Mouse (Mus musculus) ES-E14 (cell line): ENCODE results near the gene Metap1. TPM values are rescaled to one million over a fixed set of nuclear protein-coding genes. Genes with fewer than 3 reads are reported as not detected.

Source experiments
- DNase-seq: peaks from one replicate; pipeline ENCODE4 v3.0.0-alpha.2; 2013; ENCODE audit warnings: low read depth, low spot score
- H3K27ac ChIP-seq: 2 replicates; pipeline ENCODE4 v1.5.1; 2012; ENCODE audit warnings: low read depth, mild to moderate bottlenecking, low read length, moderate library complexity, mixed read lengths; ENCODE audit not compliant: poor library complexity, insufficient read depth, severe bottlenecking
- H3K36me3 ChIP-seq: 2 replicates; pipeline ENCODE4 v1.6.1; 2012; ENCODE audit warnings: mild to moderate bottlenecking, low read length, moderate library complexity, mixed read lengths; ENCODE audit not compliant: control insufficient read depth, poor library complexity, insufficient read depth, severe bottlenecking
- H3K4me1 ChIP-seq, 2 experiments: fragments of 150-350 bp in 1 of 2; sonication (generic) in 1 of 2; 2 replicates each; pipeline ENCODE4 v1.6.1; 2012; ENCODE audit warnings: low read length in 2 of 2, mild to moderate bottlenecking in 1 of 2, mixed read lengths in 1 of 2; ENCODE audit not compliant: control insufficient read depth in 2 of 2, insufficient read depth in 2 of 2, poor library complexity in 1 of 2
- H3K4me3 ChIP-seq, 2 experiments: fragments of 150-350 bp in 1 of 2; sonication (generic) in 1 of 2; 2 replicates each; pipeline ENCODE4 v1.5.1; 2012; ENCODE audit warnings: low read length in 2 of 2, low read depth in 1 of 2, mild to moderate bottlenecking in 1 of 2, mixed read lengths in 1 of 2; ENCODE audit not compliant: insufficient read depth in 1 of 2, poor library complexity in 1 of 2, severe bottlenecking in 1 of 2
- H3K9ac ChIP-seq: 2 replicates; pipeline ENCODE4 v1.6.1; 2012; ENCODE audit warnings: low read depth, mild to moderate bottlenecking, low read length, mixed read lengths; ENCODE audit not compliant: poor library complexity, insufficient read depth, severe bottlenecking
- H3K9me3 ChIP-seq: fragments of 150-350 bp; sonication (generic); 2 replicates; pipeline ENCODE4 v1.6.1; 2012; ENCODE audit warnings: low read depth, mild to moderate bottlenecking, low read length; ENCODE audit not compliant: control insufficient read depth, insufficient read depth
- CHD2 ChIP-seq: IDR thresholded peaks from 2 replicates; pipeline ENCODE4 v1.6.1; 2014; ENCODE audit warnings: mild to moderate bottlenecking, low read depth, low read length, inconsistent platforms
- HCFC1 ChIP-seq: IDR thresholded peaks from 2 replicates; pipeline ENCODE4 v1.6.1; 2012; ENCODE audit warnings: low read length, inconsistent platforms, borderline replicate concordance; ENCODE audit not compliant: insufficient read depth
- MAFK ChIP-seq: IDR thresholded peaks from 2 replicates; pipeline ENCODE4 v1.6.1; 2014; ENCODE audit warnings: mild to moderate bottlenecking, low read depth, low read length, inconsistent platforms; ENCODE audit not compliant: insufficient read depth
- ZC3H11A ChIP-seq: IDR thresholded peaks from 2 replicates; pipeline ENCODE4 v1.6.1; 2012; ENCODE audit warnings: low read depth, mild to moderate bottlenecking, inconsistent platforms, low read length, borderline replicate concordance
- ZNF384 ChIP-seq: IDR thresholded peaks from 2 replicates; pipeline ENCODE4 v1.6.1; 2012; ENCODE audit warnings: low read depth, low read length, inconsistent platforms
- in situ Hi-C, 2 experiments: fragments of 600-800 bp; cut with MboI; formaldehyde crosslinking; loops; one replicate each; pipeline ENCODE4 v1.15.1; 2025; ENCODE audit warnings: low sequenced_read_pairs in 2 of 2, inconsistent platforms in 1 of 2; ENCODE audit not compliant: unreplicated experiment in 2 of 2
- total RNA-seq: library from RNA; depleted of rRNA; stranded (reverse); fragments of 300-350 nt; gene quantifications from 2 replicates; pipeline ENCODE4 v1.2.3, GENCODE M21; 2012; rRNA removed

The Metap1 gene
- total RNA-seq, 1 experiment, result 67.7 TPM

DNA sequence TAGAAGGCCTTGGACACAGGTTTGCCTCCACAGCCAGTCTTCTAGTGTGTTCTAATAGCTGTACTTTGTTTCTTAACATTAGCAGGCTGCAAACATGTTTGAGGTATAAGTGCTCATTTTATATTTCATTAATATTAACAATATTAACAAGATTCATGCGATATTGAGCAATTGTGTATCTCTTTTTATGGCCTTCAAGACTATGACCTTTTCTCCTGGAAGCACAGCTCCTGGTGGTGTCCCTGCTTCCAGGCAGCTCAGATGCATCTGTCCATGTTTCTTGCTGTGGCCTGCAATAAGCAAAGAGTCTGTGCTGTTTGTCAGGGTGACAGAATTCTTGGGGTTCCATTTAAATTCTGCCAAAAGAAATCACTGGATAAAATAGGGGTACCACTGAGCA is 79.7 kb downstream of the Metap1 start:
- Histone ChIP-seq H3K9ac (no peak overlapping the region), H3K9me3 (no peaks in the 10 kb centered on the region), H3K4me1 (no peaks in the 10 kb centered on the region), H3K27ac (no peak overlapping the region), H3K36me3 (no peaks in the 10 kb centered on the region), H3K4me3 (no peak overlapping the region)
- TF ChIP-seq CHD2, result no peak
- no peak for TF ChIP-seq ZC3H11A
- no peak for TF ChIP-seq HCFC1
- TF ChIP-seq ZNF384, result no peak
- no peak for TF ChIP-seq MAFK
- in situ Hi-C loops, result no loop called here
- no peak for DNase-seq

Other genes with a start within 250 kb of the Metap1 start
- 0.36 TPM in 1 of 2 replicates, not detected in the other for gene Adh1, start 228.5 kb downstream of the Metap1 start, total RNA-seq
- not detected in 2 replicates for gene Adh6a, start 176.2 kb downstream of the Metap1 start, total RNA-seq
- gene Adh6b, start 147.7 kb downstream of the Metap1 start, total RNA-seq, result not detected in 2 replicates
- gene Adh4, start 74.0 kb downstream of the Metap1 start, total RNA-seq, result 0.48 and 0.98 TPM in 2 replicates
- 222 and 245 TPM in 2 replicates for gene Adh5, start 46.4 kb downstream of the Metap1 start, total RNA-seq
- gene Eif4e, start 36.7 kb upstream of the Metap1 start, total RNA-seq, result 202 and 235 TPM in 2 replicates